Mouse (Mus musculus) kidney, adult 9 months (tissue): ENCODE data around the gene Atg14.

Experiments used
- DNase-seq: peaks from one replicate; pipeline ENCODE4 v3.0.0; 2022

The Atg14 gene

DNA sequence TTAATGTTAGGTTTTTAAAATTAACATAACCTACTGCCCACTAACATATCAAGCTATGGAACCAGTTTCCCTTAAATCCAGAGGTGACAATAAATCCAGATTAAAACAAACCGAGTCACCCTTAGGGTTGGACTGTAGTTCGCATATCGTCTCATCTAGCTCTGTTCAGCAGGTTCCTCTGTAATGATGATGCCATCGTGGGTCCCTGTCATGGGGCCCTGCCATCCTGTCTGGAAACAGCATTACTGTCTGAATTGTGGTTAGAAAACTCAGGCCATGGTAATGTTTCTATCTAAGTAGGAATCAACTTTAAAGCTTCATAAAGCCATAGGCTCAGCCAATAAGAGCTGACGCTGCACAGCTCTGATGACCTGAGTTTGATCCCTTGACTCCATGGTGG, 71.8 kb downstream of the Atg14 start:
- no peak for DNase-seq

GRCm38 (mm10) chr14:47497166-47497565, 73.3 kb downstream of the Atg14 start:
- peak; percentile 29 for DNase-seq

DNA sequence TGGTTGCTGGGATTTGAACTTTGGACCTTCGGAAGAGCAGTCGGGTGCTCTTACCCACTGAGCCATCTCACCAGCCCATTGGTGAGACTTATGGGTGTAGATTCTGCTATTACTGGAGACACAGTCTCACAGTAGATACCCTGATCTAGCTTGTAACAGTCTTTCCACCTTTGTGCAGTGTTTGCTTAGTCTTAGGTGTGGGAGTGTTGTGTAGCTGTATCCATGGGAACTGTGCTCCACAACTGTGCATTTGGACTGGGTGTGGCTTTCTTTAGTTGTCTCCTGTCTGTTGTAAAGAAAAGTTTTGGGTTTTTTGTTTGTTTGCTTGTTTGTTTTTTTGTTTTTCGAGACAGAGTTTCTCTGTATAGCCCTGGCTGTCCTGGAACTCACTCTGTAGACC, 74.5 kb downstream of the Atg14 start:
- no peak for DNase-seq

DNA sequence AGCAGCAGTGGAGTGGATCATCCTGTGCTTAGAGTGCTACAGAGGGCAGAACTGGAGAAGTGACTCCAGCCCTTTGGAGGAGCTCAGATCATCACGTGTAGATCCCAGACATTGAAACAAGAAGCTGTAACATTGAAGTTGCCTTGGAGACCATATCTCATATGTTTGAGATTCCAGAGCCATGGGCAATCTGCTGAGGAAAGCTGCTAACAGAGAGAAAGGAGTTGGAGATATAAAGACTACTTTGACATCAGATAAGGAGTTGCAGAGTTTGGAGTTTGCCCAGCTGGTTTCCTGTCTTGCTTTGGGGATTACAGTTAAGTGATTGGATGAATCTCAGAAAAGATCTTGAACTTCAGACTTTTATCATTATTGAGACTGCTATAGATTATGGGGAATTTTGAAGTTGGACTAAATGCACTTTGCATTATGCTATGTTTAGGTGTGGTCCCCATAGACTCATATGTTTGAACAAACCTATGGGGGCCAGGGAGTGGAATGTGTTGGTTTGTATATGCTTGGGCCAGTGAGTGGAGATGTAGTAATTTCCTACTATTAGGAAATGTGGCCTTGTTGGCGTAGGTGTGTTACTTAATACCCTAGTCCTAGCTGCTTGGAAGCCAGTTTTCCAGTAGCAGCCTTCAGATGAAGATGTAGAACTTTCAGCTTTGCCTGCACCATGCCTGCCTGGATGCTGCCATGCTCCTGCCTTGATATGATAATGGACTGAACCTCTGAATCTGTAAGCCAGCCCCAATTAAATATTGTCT, 76.7 kb downstream of the Atg14 start:
- no peak for DNase-seq
